Mouse (Mus musculus): Measurements from ENCODE around the gene Ptprq. TPM values are rescaled to one million over a fixed set of nuclear protein-coding genes. Genes with fewer than 3 reads are reported as not detected.

The Ptprq gene
- total RNA-seq, 1 experiment, result 0.04 TPM

- TF ChIP-seq ZNF384 (IDR thresholded peaks at IDR 0.05; ENCODE audit: low read depth, low read length), result no peak
- TF ChIP-seq HCFC1 (IDR thresholded peaks at IDR 0.05; ENCODE audit: borderline replicate concordance, insufficient read depth, low read length), result no peak
- no peak for TF ChIP-seq MAFK (IDR thresholded peaks at IDR 0.05; ENCODE audit: insufficient read depth, low read depth, low read length)
- TF ChIP-seq CHD2 (IDR thresholded peaks at IDR 0.05; ENCODE audit: low read depth, low read length), result no peak
- TF ChIP-seq ZC3H11A (IDR thresholded peaks at IDR 0.05; ENCODE audit: borderline replicate concordance, low read depth, low read length), result no peak
- Histone ChIP-seq H3K9me3 (ENCODE audit: control insufficient read depth, insufficient read depth, low read depth, low read length) (no peaks in the 10 kb centered on the region), H3K27ac (ENCODE audit: insufficient read depth, low read depth, low read length, poor library complexity, severe bottlenecking) (no peak overlapping the region), H3K36me3 (ENCODE audit: control insufficient read depth, insufficient read depth, low read length, poor library complexity, severe bottlenecking) (no peaks in the 10 kb centered on the region), H3K4me1 (ENCODE audit: control insufficient read depth in 2 of 2, insufficient read depth in 2 of 2, low read length in 2 of 2, poor library complexity in 1 of 2) (peaks cover 0 to 6% of the 10 kb centered on the region in 2 experiments; a peak in 1 of 4 replicates), H3K9ac (ENCODE audit: insufficient read depth, low read depth, low read length, poor library complexity, severe bottlenecking) (no peak overlapping the region), H3K4me3 (ENCODE audit: insufficient read depth in 1 of 2, low read depth in 1 of 2, low read length in 2 of 2, poor library complexity in 1 of 2, severe bottlenecking in 1 of 2) (no peak overlapping the region)
- DNase-seq (ENCODE audit: low read depth, low spot score), result peak; percentile 4
- in situ Hi-C loops (cut with MboI; ENCODE audit: low sequenced_read_pairs in 2 of 2, unreplicated experiment in 2 of 2), result no loop called here
Measured at GRCm38 (mm10) chr10:107488654-107489315, 231.1 kb downstream of the Ptprq start.

- no peak for DNase-seq (ENCODE audit: low read depth, low spot score)
- H3K36me3 ChIP-seq (ENCODE audit: control insufficient read depth, insufficient read depth, low read length, poor library complexity, severe bottlenecking), result no peaks in the 10 kb centered on the region
- peaks cover 0 to 6% of the 10 kb centered on the region in 2 experiments; a peak in 1 of 4 replicates for H3K4me1 ChIP-seq (ENCODE audit: control insufficient read depth in 2 of 2, insufficient read depth in 2 of 2, low read length in 2 of 2, poor library complexity in 1 of 2)
- H3K9ac ChIP-seq (ENCODE audit: insufficient read depth, low read depth, low read length, poor library complexity, severe bottlenecking), result no peak overlapping the region
- in situ Hi-C loops (cut with MboI; ENCODE audit: low sequenced_read_pairs in 2 of 2, unreplicated experiment in 2 of 2), result no loop called here
- no peak for TF ChIP-seq MAFK (IDR thresholded peaks at IDR 0.05; ENCODE audit: insufficient read depth, low read depth, low read length)
- TF ChIP-seq HCFC1 (IDR thresholded peaks at IDR 0.05; ENCODE audit: borderline replicate concordance, insufficient read depth, low read length), result no peak
- no peak for TF ChIP-seq ZC3H11A (IDR thresholded peaks at IDR 0.05; ENCODE audit: borderline replicate concordance, low read depth, low read length)
- no peak for TF ChIP-seq CHD2 (IDR thresholded peaks at IDR 0.05; ENCODE audit: low read depth, low read length)
- TF ChIP-seq ZNF384 (IDR thresholded peaks at IDR 0.05; ENCODE audit: low read depth, low read length), result no peak
- H3K9me3 ChIP-seq (ENCODE audit: control insufficient read depth, insufficient read depth, low read depth, low read length), result no peaks in the 10 kb centered on the region
- H3K4me3 ChIP-seq (ENCODE audit: insufficient read depth in 1 of 2, low read depth in 1 of 2, low read length in 2 of 2, poor library complexity in 1 of 2, severe bottlenecking in 1 of 2), result no peak overlapping the region
- H3K27ac ChIP-seq (ENCODE audit: insufficient read depth, low read depth, low read length, poor library complexity, severe bottlenecking), result no peak overlapping the region
Measured at GRCm38 (mm10) chr10:107486770-107487169, 233.1 kb downstream of the Ptprq start.

DNA sequence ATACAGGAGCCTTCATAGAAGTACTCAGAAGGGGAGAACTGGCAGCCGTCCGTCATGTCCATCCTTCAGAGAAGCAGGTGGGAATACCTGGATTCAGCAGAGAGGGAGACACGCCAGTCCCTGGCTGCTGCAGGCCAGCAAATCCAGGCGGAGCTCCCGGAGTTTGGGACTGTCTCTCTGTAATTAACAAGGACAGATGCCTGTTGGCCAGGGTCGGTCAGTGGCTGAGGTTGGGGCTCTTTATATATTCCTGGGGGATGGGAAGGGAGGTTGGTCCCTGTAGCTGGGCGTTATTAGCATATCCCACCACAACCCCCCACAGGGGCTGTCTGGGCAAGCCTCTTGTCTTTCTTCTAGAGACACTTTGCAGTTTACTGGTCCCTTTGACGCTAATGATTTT lies 234.0 kb downstream of the Ptprq start, which contains the start of gene Myf5:
Gene Myf5 (minus strand): TSS at position 265 of the 400 bp plus-strand sequence.
- Histone ChIP-seq H3K9ac (ENCODE audit: insufficient read depth, low read depth, low read length, poor library complexity, severe bottlenecking) (no peak within 1 kb of the TSS), H3K36me3 (ENCODE audit: control insufficient read depth, insufficient read depth, low read length, poor library complexity, severe bottlenecking) (no peaks in the 10 kb centered on the region), H3K9me3 (ENCODE audit: control insufficient read depth, insufficient read depth, low read depth, low read length) (no peaks in the 10 kb centered on the region), H3K27ac (ENCODE audit: insufficient read depth, low read depth, low read length, poor library complexity, severe bottlenecking) (no peak within 1 kb of the TSS), H3K4me3 (ENCODE audit: insufficient read depth in 1 of 2, low read depth in 1 of 2, low read length in 2 of 2, poor library complexity in 1 of 2, severe bottlenecking in 1 of 2) (no peak within 1 kb of the TSS), H3K4me1 (ENCODE audit: control insufficient read depth in 2 of 2, insufficient read depth in 2 of 2, low read length in 2 of 2, poor library complexity in 1 of 2) (peaks cover 0 to 6% of the 10 kb centered on the region in 2 experiments; a peak in 1 of 4 replicates)
- TF ChIP-seq ZNF384 (IDR thresholded peaks at IDR 0.05; ENCODE audit: low read depth, low read length) (no peak), HCFC1 (IDR thresholded peaks at IDR 0.05; ENCODE audit: borderline replicate concordance, insufficient read depth, low read length) (no peak), CHD2 (IDR thresholded peaks at IDR 0.05; ENCODE audit: low read depth, low read length) (no peak), MAFK (IDR thresholded peaks at IDR 0.05; ENCODE audit: insufficient read depth, low read depth, low read length) (no peak), ZC3H11A (IDR thresholded peaks at IDR 0.05; ENCODE audit: borderline replicate concordance, low read depth, low read length) (no peak)
- no peak for DNase-seq (ENCODE audit: low read depth, low spot score)
- in situ Hi-C loops (cut with MboI; ENCODE audit: low sequenced_read_pairs in 2 of 2, unreplicated experiment in 2 of 2), result no loop called here

DNA sequence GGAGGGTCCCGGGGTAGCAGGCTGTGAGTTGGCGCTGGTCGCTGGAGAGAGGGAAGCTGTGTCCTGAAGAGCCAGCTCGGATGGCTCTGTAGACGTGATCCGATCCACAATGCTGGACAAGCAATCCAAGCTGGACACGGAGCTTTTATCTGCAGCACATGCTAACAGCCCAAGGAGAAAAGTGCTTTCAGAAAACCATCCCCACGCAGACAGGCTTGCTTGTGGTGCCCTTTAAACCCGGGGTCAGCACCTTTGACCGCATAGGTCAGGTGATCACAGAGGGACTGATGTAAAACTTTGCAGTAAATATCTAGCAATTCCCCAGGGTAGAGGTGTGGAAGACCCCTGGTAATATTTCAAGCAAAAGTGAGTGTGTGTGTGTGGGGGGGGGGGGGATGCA lies 235.8 kb downstream of the Ptprq start:
- Histone ChIP-seq H3K9ac (ENCODE audit: insufficient read depth, low read depth, low read length, poor library complexity, severe bottlenecking) (no peak overlapping the region), H3K4me1 (ENCODE audit: control insufficient read depth in 2 of 2, insufficient read depth in 2 of 2, low read length in 2 of 2, poor library complexity in 1 of 2) (peaks cover 0 to 6% of the 10 kb centered on the region in 2 experiments; a peak in 1 of 4 replicates), H3K36me3 (ENCODE audit: control insufficient read depth, insufficient read depth, low read length, poor library complexity, severe bottlenecking) (no peaks in the 10 kb centered on the region), H3K4me3 (ENCODE audit: insufficient read depth in 1 of 2, low read depth in 1 of 2, low read length in 2 of 2, poor library complexity in 1 of 2, severe bottlenecking in 1 of 2) (no peak overlapping the region), H3K27ac (ENCODE audit: insufficient read depth, low read depth, low read length, poor library complexity, severe bottlenecking) (no peak overlapping the region), H3K9me3 (ENCODE audit: control insufficient read depth, insufficient read depth, low read depth, low read length) (no peaks in the 10 kb centered on the region)
- in situ Hi-C loops (cut with MboI; ENCODE audit: low sequenced_read_pairs in 2 of 2, unreplicated experiment in 2 of 2), result no loop called here
- no peak for DNase-seq (ENCODE audit: low read depth, low spot score)
- TF ChIP-seq ZC3H11A (IDR thresholded peaks at IDR 0.05; ENCODE audit: borderline replicate concordance, low read depth, low read length) (no peak), MAFK (IDR thresholded peaks at IDR 0.05; ENCODE audit: insufficient read depth, low read depth, low read length) (no peak), CHD2 (IDR thresholded peaks at IDR 0.05; ENCODE audit: low read depth, low read length) (no peak), HCFC1 (IDR thresholded peaks at IDR 0.05; ENCODE audit: borderline replicate concordance, insufficient read depth, low read length) (no peak), ZNF384 (IDR thresholded peaks at IDR 0.05; ENCODE audit: low read depth, low read length) (no peak)
